Mouse (Mus musculus): ENCODE results near the gene Foxa3.
A peak's percentile ranks its signal among the peaks of the same experiment; 100 is the strongest.

The Foxa3 gene

GRCm38 (mm10) chr7:19000421-19000820, 22.9 kb downstream of the Foxa3 start:
- DNase-seq (ENCODE audit: low read depth, low spot score) = no peak

DNA sequence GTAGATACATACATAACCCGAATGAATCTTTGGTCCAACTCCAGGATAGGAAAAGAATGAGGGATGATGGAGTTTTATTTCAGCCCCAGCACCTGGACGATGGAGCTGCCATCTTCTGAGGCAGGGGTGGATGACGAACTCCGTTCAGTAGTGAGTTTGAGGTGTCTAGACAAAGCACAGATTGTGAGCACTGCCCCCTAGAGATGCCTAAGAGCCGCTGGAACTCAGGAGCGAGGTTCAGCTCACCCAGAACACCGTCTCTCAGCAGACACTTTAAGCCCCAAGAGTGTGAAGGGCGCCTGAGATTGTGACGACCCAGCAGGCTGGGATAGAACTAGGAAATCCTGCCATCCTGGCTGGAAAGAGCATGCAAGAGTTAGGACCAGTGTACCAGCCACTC, 24.5 kb downstream of the Foxa3 start:
- DNase-seq (ENCODE audit: low read depth, low spot score) = no peak

DNA sequence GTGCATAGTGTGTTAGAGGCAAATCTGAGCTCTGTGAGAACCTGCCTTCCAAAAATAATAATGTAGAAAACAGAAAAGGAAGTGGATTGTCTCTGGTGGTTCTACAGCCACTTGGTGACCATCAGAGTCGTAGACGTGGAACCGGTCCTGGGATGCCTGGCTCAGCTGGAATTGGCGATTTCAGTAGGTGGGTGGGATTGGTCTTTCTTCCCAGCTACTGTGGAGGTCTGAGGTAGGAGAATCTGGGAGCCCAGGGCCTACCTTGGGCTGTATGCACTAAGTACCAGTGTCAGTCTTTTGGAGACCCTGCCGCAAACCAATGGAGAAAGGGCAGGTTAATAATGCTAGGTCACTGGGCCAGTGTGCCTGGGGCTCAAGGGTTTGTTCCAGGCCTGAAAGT, 30.3 kb downstream of the Foxa3 start:
- no peak for DNase-seq (ENCODE audit: low read depth, low spot score)

DNA sequence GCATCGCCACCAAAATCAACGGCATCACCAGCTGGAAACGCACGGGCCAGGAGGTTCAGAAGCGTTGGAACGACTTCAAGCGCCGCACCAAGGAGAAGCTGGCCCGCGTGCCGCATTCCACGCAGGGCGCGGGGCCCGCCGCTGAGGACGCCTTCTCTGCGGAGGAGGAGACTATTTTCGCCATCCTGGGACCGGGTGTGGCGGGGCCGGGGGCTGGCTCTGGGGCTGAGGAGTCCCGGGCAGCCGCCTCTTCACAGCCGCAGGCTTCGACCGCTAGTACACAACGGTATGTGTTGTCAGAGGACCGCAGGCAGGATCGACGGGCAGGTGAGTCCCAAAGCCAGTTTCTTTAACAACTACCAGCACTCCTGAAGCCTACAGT, 31.1 kb downstream of the Foxa3 start:
- DNase-seq (ENCODE audit: low read depth, low spot score) = no peak

DNA sequence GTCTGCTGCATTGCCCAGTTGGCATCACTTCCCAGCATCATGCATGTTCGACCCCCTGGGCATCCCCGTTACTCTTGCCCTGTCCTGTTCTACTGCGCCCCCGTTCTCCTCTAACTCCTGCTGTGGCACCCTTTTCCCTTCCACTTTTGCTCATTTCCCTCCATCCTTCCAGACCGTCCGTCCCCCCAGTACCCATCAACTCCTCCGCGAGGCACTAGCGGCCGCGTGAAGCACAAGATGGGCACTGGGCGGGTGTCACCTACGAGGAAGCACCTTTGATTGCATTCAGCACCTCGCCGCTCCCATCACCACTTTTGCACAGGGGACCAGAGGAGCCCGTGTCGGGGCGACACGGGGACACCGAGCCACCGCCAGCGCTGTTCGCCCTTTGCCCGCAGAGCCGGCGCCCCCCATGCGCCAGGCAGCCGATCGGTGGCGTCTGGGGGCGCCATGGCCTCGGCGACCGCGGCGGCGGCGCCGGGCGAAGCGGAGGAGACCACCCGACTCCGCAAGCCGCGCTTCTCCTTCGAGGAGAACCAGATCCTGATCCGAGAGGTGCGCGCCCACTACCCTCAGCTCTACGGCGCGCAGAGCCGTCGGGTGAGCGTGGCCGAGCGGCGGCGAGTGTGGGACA, 31.6 kb downstream of the Foxa3 start:
- no peak for DNase-seq (ENCODE audit: low read depth, low spot score)

- peak; percentile 100 for DNase-seq (ENCODE audit: low read depth, low spot score)
These were observed 32.6 kb downstream of the Foxa3 start, which contains the start of gene Mypop for GRCm38 (mm10) chr7:18990601-18991295. Gene Mypop (plus strand): TSS chr7:18991245.

GRCm38 (mm10) chr7:18989995-18990394, 33.3 kb downstream of the Foxa3 start:
- no peak for DNase-seq (ENCODE audit: low read depth, low spot score)

- no peak for DNase-seq (ENCODE audit: low read depth, low spot score)
These were observed 34.6 kb downstream of the Foxa3 start for GRCm38 (mm10) chr7:18988780-18989179.

GRCm38 (mm10) chr7:18987747-18988146, 35.6 kb downstream of the Foxa3 start:
- no peak for DNase-seq (ENCODE audit: low read depth, low spot score)

GRCm38 (mm10) chr7:18987100-18987499, 36.2 kb downstream of the Foxa3 start, which contains the start of gene Nanos2:
Gene Nanos2 (plus strand): TSS chr7:18987400.
- DNase-seq (ENCODE audit: low read depth, low spot score) = no peak

GRCm38 (mm10) chr7:18986503-18986902, 36.8 kb downstream of the Foxa3 start:
- DNase-seq (ENCODE audit: low read depth, low spot score) = no peak

DNA sequence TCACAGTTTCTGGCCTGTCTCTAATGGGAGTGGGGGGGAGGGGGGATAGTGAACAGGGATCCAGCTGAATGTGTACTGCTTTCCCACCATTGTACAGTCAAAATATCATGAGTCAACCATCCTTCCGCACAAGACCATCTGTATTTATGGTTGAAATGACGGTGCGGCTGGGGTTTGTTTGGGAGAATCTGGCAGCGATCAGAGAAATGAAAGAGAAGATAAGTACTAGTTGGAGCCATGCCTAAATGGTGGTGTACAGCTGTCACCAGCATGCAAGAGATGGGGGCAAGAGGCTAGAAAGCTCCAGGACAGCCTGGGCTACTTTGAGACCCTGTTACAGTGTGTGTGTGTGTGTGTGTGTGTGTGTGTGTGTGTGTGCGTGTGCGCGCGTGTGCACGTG, 45.0 kb downstream of the Foxa3 start:
- no peak for DNase-seq (ENCODE audit: low read depth, low spot score)

DNA sequence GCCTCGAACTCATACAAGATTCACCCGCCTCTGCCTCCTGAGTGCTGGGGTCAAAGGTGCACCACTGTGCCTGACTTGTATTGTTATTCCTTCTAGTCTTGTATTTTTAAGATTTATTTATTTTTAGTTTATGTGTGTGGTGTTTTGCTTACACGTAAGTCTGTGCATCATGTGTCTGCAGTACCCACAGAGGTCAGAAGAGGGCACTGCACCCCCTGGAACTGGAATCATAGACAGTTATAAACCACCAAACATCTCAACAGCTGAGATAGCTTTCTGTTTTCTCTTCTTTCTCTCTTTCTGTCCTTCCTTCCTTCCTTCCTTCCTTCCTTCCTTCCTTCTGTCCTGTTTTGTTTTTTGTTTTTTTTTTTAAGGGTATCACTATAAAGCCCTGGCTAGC, 52.4 kb downstream of the Foxa3 start:
- no peak for DNase-seq (ENCODE audit: low read depth, low spot score)

- DNase-seq (ENCODE audit: low read depth, low spot score) = no peak
These were observed 55.7 kb downstream of the Foxa3 start for GRCm38 (mm10) chr7:18967603-18968002.

- DNase-seq (ENCODE audit: low read depth, low spot score) = no peak
These were observed 58.0 kb downstream of the Foxa3 start for GRCm38 (mm10) chr7:18965312-18965711.

GRCm38 (mm10) chr7:18963294-18963843, 60.0 kb downstream of the Foxa3 start:
- no peak for DNase-seq (ENCODE audit: low read depth, low spot score)
